Mouse (Mus musculus): ENCODE results near the gene Ap2a2. TPM values are rescaled to one million over a fixed set of nuclear protein-coding genes. Genes with fewer than 3 reads are reported as not detected.
A peak's percentile ranks its signal among the peaks of the same experiment; 100 is the strongest.

Gene Ap2a2
- polyA plus RNA-seq, 1 experiment from 2014 or later = 68.0 TPM

DNA sequence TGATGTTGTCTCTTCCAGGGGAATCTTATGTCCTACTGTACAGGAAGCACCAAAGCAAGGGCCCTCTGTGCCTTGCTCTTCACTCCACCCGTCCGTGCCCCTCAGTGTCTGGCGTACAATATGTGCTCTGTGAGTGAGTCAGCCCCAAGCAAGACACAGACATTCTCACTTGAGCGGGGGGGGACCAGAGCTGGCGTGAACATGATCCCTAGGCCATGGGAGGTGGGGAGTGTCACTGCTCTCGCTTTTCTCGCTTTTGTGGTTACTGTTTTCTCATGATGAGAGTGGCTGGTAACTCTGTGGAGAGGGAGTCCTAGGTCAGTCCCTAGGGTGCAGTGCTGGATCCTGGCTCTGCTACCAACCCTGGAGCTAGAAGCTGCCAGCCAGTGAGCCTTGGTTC is 2.6 kb downstream of the Ap2a2 start:
- H3K9ac ChIP-seq (ENCODE audit: low read depth, low read length) = peak overlapping the region; percentile 19
- 46% methylated on average over 7 of the region's 7 CpGs for WGBS
- H3K27me3 ChIP-seq (replicated peaks; ENCODE audit: control insufficient read depth, insufficient read depth, low read length) = no peaks in the 10 kb centered on the region
- H3K36me3 ChIP-seq (ENCODE audit: control insufficient read depth, insufficient read depth, low read length) = no peaks in the 10 kb centered on the region
- no peak overlapping the region for H3K4me3 ChIP-seq (ENCODE audit: low read depth, low read length)
- peak overlapping the region; percentile 4; the same call in 1 of the 2 replicates for H3K27ac ChIP-seq (replicated peaks; ENCODE audit: low read depth, low read length)
- DNase-seq (ENCODE audit: low spot score) = no peak
- H3K9me3 ChIP-seq (ENCODE audit: control insufficient read depth, low read length) = no peaks in the 10 kb centered on the region
- peaks cover 29% of the 10 kb centered on the region for H3K4me1 ChIP-seq (ENCODE audit: control insufficient read depth, insufficient read depth, low read length)
- no peak for ATAC-seq (ENCODE audit: low read depth)
- H3K4me2 ChIP-seq (ENCODE audit: low read depth, low read length) = peak overlapping the region; percentile 94

- no peak for ATAC-seq (ENCODE audit: low read depth)
- WGBS = 83% methylated on average over 7 of the region's 7 CpGs
Observed at GRCm38 (mm10) chr7:141566587-141566986, 4.6 kb downstream of the Ap2a2 start.

GRCm38 (mm10) chr7:141569283-141569803 is 7.4 kb downstream of the Ap2a2 start:
- no peak overlapping the region for H3K27ac ChIP-seq (replicated peaks; ENCODE audit: low read depth, low read length)
- no peaks in the 10 kb centered on the region for H3K9me3 ChIP-seq (ENCODE audit: control insufficient read depth, low read length)
- H3K4me2 ChIP-seq (ENCODE audit: low read depth, low read length) = no peak overlapping the region
- 82% methylated on average over 9 of the region's 9 CpGs for WGBS
- DNase-seq (ENCODE audit: low spot score) (no peak), ATAC-seq (ENCODE audit: low read depth) (no peak)
- H3K4me3 ChIP-seq (ENCODE audit: low read depth, low read length) = no peak overlapping the region
- no peak overlapping the region for H3K9ac ChIP-seq (ENCODE audit: low read depth, low read length)
- H3K27me3 ChIP-seq (replicated peaks; ENCODE audit: control insufficient read depth, insufficient read depth, low read length) = no peaks in the 10 kb centered on the region
- H3K36me3 ChIP-seq (ENCODE audit: control insufficient read depth, insufficient read depth, low read length) = no peaks in the 10 kb centered on the region
- H3K4me1 ChIP-seq (ENCODE audit: control insufficient read depth, insufficient read depth, low read length) = peaks cover 16% of the 10 kb centered on the region

More at GRCm38 (mm10) chr7:141566587-141566986, 4.6 kb downstream of the Ap2a2 start:
- peaks cover 29% of the 10 kb centered on the region for H3K4me1 ChIP-seq (ENCODE audit: control insufficient read depth, insufficient read depth, low read length)
- no peaks in the 10 kb centered on the region for H3K36me3 ChIP-seq (ENCODE audit: control insufficient read depth, insufficient read depth, low read length)
- peak; percentile 27 for DNase-seq (ENCODE audit: low spot score)
- no peak overlapping the region for H3K9ac ChIP-seq (ENCODE audit: low read depth, low read length)
- no peaks in the 10 kb centered on the region for H3K9me3 ChIP-seq (ENCODE audit: control insufficient read depth, low read length)
- no peak overlapping the region for H3K27ac ChIP-seq (replicated peaks; ENCODE audit: low read depth, low read length)
- H3K27me3 ChIP-seq (replicated peaks; ENCODE audit: control insufficient read depth, insufficient read depth, low read length) = no peaks in the 10 kb centered on the region
- no peak overlapping the region for H3K4me2 ChIP-seq (ENCODE audit: low read depth, low read length)
- H3K4me3 ChIP-seq (ENCODE audit: low read depth, low read length) = no peak overlapping the region

GRCm38 (mm10) chr7:141569916-141570315 is 7.9 kb downstream of the Ap2a2 start:
- DNase-seq (ENCODE audit: low spot score) (no peak), ATAC-seq (ENCODE audit: low read depth) (no peak)
- H3K4me2 ChIP-seq (ENCODE audit: low read depth, low read length) = no peak overlapping the region
- H3K9me3 ChIP-seq (ENCODE audit: control insufficient read depth, low read length) = no peaks in the 10 kb centered on the region
- peaks cover 10% of the 10 kb centered on the region for H3K4me1 ChIP-seq (ENCODE audit: control insufficient read depth, insufficient read depth, low read length)
- H3K9ac ChIP-seq (ENCODE audit: low read depth, low read length) = no peak overlapping the region
- H3K36me3 ChIP-seq (ENCODE audit: control insufficient read depth, insufficient read depth, low read length) = no peaks in the 10 kb centered on the region
- no peak overlapping the region for H3K27ac ChIP-seq (replicated peaks; ENCODE audit: low read depth, low read length)
- H3K27me3 ChIP-seq (replicated peaks; ENCODE audit: control insufficient read depth, insufficient read depth, low read length) = no peaks in the 10 kb centered on the region
- 90% methylated on average over 3 of the region's 3 CpGs for WGBS
- H3K4me3 ChIP-seq (ENCODE audit: low read depth, low read length) = no peak overlapping the region

GRCm38 (mm10) chr7:141570625-141571295 is 8.8 kb downstream of the Ap2a2 start:
- H3K4me1 ChIP-seq (ENCODE audit: control insufficient read depth, insufficient read depth, low read length) = peaks cover 9% of the 10 kb centered on the region
- WGBS = 77% methylated on average over 4 of the region's 4 CpGs
- ATAC-seq (ENCODE audit: low read depth) (no peak), DNase-seq (ENCODE audit: low spot score) (no peak)
- no peak overlapping the region for H3K9ac ChIP-seq (ENCODE audit: low read depth, low read length)
- no peak overlapping the region for H3K4me2 ChIP-seq (ENCODE audit: low read depth, low read length)
- H3K36me3 ChIP-seq (ENCODE audit: control insufficient read depth, insufficient read depth, low read length) = no peaks in the 10 kb centered on the region
- H3K9me3 ChIP-seq (ENCODE audit: control insufficient read depth, low read length) = no peaks in the 10 kb centered on the region
- no peak overlapping the region for H3K27ac ChIP-seq (replicated peaks; ENCODE audit: low read depth, low read length)
- no peak overlapping the region for H3K4me3 ChIP-seq (ENCODE audit: low read depth, low read length)
- no peaks in the 10 kb centered on the region for H3K27me3 ChIP-seq (replicated peaks; ENCODE audit: control insufficient read depth, insufficient read depth, low read length)

DNA sequence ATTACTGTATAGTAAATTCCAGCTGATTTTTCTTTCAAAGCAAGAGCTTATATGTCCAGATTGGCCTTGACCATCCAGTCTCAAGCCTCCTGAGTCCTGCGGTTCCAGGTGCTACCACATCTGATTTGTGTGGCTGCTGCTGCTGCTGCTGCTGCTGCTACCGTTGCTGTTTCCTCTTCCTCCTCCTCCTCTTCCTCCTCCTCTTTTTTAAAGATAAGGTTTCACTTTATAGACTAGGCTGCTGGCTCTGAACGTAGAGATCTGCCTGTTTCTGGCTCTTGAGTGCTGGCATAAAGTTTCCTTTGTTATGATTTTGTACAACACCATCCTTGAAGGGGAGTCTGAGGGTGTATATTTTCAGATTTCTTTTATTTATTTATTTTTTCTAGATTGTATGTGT is 12.1 kb downstream of the Ap2a2 start:
- H3K36me3 ChIP-seq (ENCODE audit: control insufficient read depth, insufficient read depth, low read length) = no peaks in the 10 kb centered on the region
- H3K4me3 ChIP-seq (ENCODE audit: low read depth, low read length) = no peak overlapping the region
- no peaks in the 10 kb centered on the region for H3K9me3 ChIP-seq (ENCODE audit: control insufficient read depth, low read length)
- no peaks in the 10 kb centered on the region for H3K4me1 ChIP-seq (ENCODE audit: control insufficient read depth, insufficient read depth, low read length)
- no peak overlapping the region for H3K9ac ChIP-seq (ENCODE audit: low read depth, low read length)
- no peak overlapping the region for H3K27ac ChIP-seq (replicated peaks; ENCODE audit: low read depth, low read length)
- no peaks in the 10 kb centered on the region for H3K27me3 ChIP-seq (replicated peaks; ENCODE audit: control insufficient read depth, insufficient read depth, low read length)
- H3K4me2 ChIP-seq (ENCODE audit: low read depth, low read length) = no peak overlapping the region
- WGBS = 68% methylated on average over 3 of the region's 3 CpGs
- ATAC-seq (ENCODE audit: low read depth) (no peak), DNase-seq (ENCODE audit: low spot score) (no peak)

GRCm38 (mm10) chr7:141575481-141575880 is 13.5 kb downstream of the Ap2a2 start:
- no peaks in the 10 kb centered on the region for H3K36me3 ChIP-seq (ENCODE audit: control insufficient read depth, insufficient read depth, low read length)

DNA sequence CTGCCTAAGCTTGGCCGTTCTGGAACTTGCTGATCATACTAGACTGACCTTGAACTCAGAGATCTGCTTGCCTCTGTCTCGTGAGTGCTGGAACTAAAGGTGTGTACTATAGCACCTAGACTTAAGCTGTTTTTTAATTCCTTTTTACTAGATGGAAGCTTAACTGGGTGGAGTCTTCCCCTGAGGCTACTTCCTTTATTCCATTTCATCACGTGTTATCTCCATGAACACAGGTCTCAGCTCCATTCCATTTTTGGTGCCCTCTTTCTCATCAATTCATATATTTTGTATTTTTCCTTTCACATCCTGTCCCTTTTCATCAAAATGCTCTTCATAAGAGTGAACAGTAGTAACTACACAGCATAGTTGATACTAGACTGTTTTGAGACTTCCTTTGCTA is 15.8 kb downstream of the Ap2a2 start:
- ATAC-seq (ENCODE audit: low read depth) (no peak), DNase-seq (ENCODE audit: low spot score) (no peak)
- H3K9me3 ChIP-seq (ENCODE audit: control insufficient read depth, low read length) = no peaks in the 10 kb centered on the region
- no peaks in the 10 kb centered on the region for H3K27me3 ChIP-seq (replicated peaks; ENCODE audit: control insufficient read depth, insufficient read depth, low read length)
- no peak overlapping the region for H3K4me3 ChIP-seq (ENCODE audit: low read depth, low read length)
- H3K27ac ChIP-seq (replicated peaks; ENCODE audit: low read depth, low read length) = no peak overlapping the region
- no peak overlapping the region for H3K9ac ChIP-seq (ENCODE audit: low read depth, low read length)
- WGBS = 75% methylated on average over 3 of the region's 3 CpGs
- H3K4me1 ChIP-seq (ENCODE audit: control insufficient read depth, insufficient read depth, low read length) = no peaks in the 10 kb centered on the region
- H3K36me3 ChIP-seq (ENCODE audit: control insufficient read depth, insufficient read depth, low read length) = no peaks in the 10 kb centered on the region
- no peak overlapping the region for H3K4me2 ChIP-seq (ENCODE audit: low read depth, low read length)

More at GRCm38 (mm10) chr7:141575481-141575880, 13.5 kb downstream of the Ap2a2 start:
- H3K4me2 ChIP-seq (ENCODE audit: low read depth, low read length) = no peak overlapping the region
- H3K9ac ChIP-seq (ENCODE audit: low read depth, low read length) = no peak overlapping the region
- WGBS = 91% methylated on average over 3 of the region's 3 CpGs
- no peaks in the 10 kb centered on the region for H3K27me3 ChIP-seq (replicated peaks; ENCODE audit: control insufficient read depth, insufficient read depth, low read length)
- no peak overlapping the region for H3K4me3 ChIP-seq (ENCODE audit: low read depth, low read length)
- no peak for DNase-seq (ENCODE audit: low spot score)
- H3K9me3 ChIP-seq (ENCODE audit: control insufficient read depth, low read length) = no peaks in the 10 kb centered on the region
- ATAC-seq (ENCODE audit: low read depth) = no peak
- H3K4me1 ChIP-seq (ENCODE audit: control insufficient read depth, insufficient read depth, low read length) = no peaks in the 10 kb centered on the region
- H3K27ac ChIP-seq (replicated peaks; ENCODE audit: low read depth, low read length) = no peak overlapping the region

DNA sequence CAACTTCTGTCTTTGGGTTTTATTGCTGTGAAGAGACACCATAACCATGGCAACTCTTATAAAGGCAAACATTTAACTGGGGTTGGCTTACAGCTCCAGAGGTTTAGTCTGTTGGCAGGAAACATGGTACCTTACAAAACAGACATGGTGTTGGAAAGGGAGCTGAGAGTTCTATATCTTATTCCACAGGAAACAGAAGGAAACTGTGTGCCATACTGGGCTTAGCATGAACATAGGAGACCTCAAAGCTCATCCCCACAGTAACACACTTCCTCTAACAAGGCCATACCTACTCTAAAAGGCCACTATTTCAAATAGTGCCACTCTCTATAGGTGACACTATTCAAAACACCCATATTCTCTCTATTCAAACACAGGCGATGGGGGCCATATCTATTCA is 16.5 kb downstream of the Ap2a2 start:
- Histone ChIP-seq H3K36me3 (ENCODE audit: control insufficient read depth, insufficient read depth, low read length) (no peaks in the 10 kb centered on the region), H3K9me3 (ENCODE audit: control insufficient read depth, low read length) (no peaks in the 10 kb centered on the region)
- WGBS = 94% methylated on average over 1 of the region's 1 CpGs

More for the DNA sequence above, 16.5 kb downstream of the Ap2a2 start:
- H3K4me2 ChIP-seq (ENCODE audit: low read depth, low read length) = no peak overlapping the region
- no peak for ATAC-seq (ENCODE audit: low read depth)
- no peak overlapping the region for H3K27ac ChIP-seq (replicated peaks; ENCODE audit: low read depth, low read length)
- H3K4me3 ChIP-seq (ENCODE audit: low read depth, low read length) = no peak overlapping the region
- no peaks in the 10 kb centered on the region for H3K4me1 ChIP-seq (ENCODE audit: control insufficient read depth, insufficient read depth, low read length)
- no peak for DNase-seq (ENCODE audit: low spot score)
- H3K27me3 ChIP-seq (replicated peaks; ENCODE audit: control insufficient read depth, insufficient read depth, low read length) = no peaks in the 10 kb centered on the region
- no peak overlapping the region for H3K9ac ChIP-seq (ENCODE audit: low read depth, low read length)
